Mouse (Mus musculus): ENCODE measurements around the gene Tnfrsf1b. TPM values are rescaled to one million over a fixed set of nuclear protein-coding genes. Genes with fewer than 3 reads are reported as not detected.

Gene Tnfrsf1b
- polyA plus RNA-seq, 1 experiment: 8.4 TPM

GRCm38 (mm10) chr4:145271634-145272033, 25.0 kb upstream of the Tnfrsf1b start:
- Histone ChIP-seq H3K36me3 (ENCODE audit: control insufficient read depth, insufficient read depth, low read length) (no peaks in the 10 kb centered on the region), H3K27ac (ENCODE audit: insufficient read depth, low read depth, low read length) (no peak overlapping the region), H3K4me3 (ENCODE audit: insufficient read depth, low read depth, low read length) (no peak overlapping the region), H3K27me3 (replicated peaks; ENCODE audit: control insufficient read depth, insufficient read depth, low read length) (no peaks in the 10 kb centered on the region), H3K4me1 (ENCODE audit: control insufficient read depth, insufficient read depth, low read length) (no peaks in the 10 kb centered on the region)
- WGBS: 96% methylated on average over 4 of the region's 4 CpGs
- no peak for DNase-seq
- TF ChIP-seq POLR2A (IDR thresholded peaks at IDR 0.05; ENCODE audit: low read depth, low read length): no peak
- no peak for TF ChIP-seq CTCF (conservative IDR thresholded peaks at IDR 0.05; ENCODE audit: insufficient read depth, insufficient read length, low read depth, low read length)

GRCm38 (mm10) chr4:145270136-145270535, 23.5 kb upstream of the Tnfrsf1b start:
- Histone ChIP-seq H3K36me3 (ENCODE audit: control insufficient read depth, insufficient read depth, low read length) (no peaks in the 10 kb centered on the region), H3K4me3 (ENCODE audit: insufficient read depth, low read depth, low read length) (no peak overlapping the region), H3K27ac (ENCODE audit: insufficient read depth, low read depth, low read length) (no peak overlapping the region), H3K4me1 (ENCODE audit: control insufficient read depth, insufficient read depth, low read length) (no peaks in the 10 kb centered on the region), H3K27me3 (replicated peaks; ENCODE audit: control insufficient read depth, insufficient read depth, low read length) (no peaks in the 10 kb centered on the region)
- no peak for TF ChIP-seq POLR2A (IDR thresholded peaks at IDR 0.05; ENCODE audit: low read depth, low read length)
- TF ChIP-seq CTCF (conservative IDR thresholded peaks at IDR 0.05; ENCODE audit: insufficient read depth, insufficient read length, low read depth, low read length): no peak
- 89% methylated on average over 5 of the region's 5 CpGs for WGBS
- no peak for DNase-seq

- Histone ChIP-seq H3K27me3 (replicated peaks; ENCODE audit: control insufficient read depth, insufficient read depth, low read length) (no peaks in the 10 kb centered on the region), H3K27ac (ENCODE audit: insufficient read depth, low read depth, low read length) (no peak overlapping the region), H3K4me1 (ENCODE audit: control insufficient read depth, insufficient read depth, low read length) (no peaks in the 10 kb centered on the region), H3K4me3 (ENCODE audit: insufficient read depth, low read depth, low read length) (no peak overlapping the region), H3K36me3 (ENCODE audit: control insufficient read depth, insufficient read depth, low read length) (no peaks in the 10 kb centered on the region)
- TF ChIP-seq POLR2A (IDR thresholded peaks at IDR 0.05; ENCODE audit: low read depth, low read length) (no peak), CTCF (conservative IDR thresholded peaks at IDR 0.05; ENCODE audit: insufficient read depth, insufficient read length, low read depth, low read length) (no peak)
- 53% methylated on average over 4 of the region's 4 CpGs for WGBS
- no peak for DNase-seq
Observed at GRCm38 (mm10) chr4:145267631-145268110, 21.0 kb upstream of the Tnfrsf1b start.

- DNase-seq: no peak
- 73% methylated on average over 4 of the region's 4 CpGs for WGBS
- Histone ChIP-seq H3K36me3 (ENCODE audit: control insufficient read depth, insufficient read depth, low read length) (no peaks in the 10 kb centered on the region), H3K4me3 (ENCODE audit: insufficient read depth, low read depth, low read length) (no peak overlapping the region), H3K27ac (ENCODE audit: insufficient read depth, low read depth, low read length) (no peak overlapping the region), H3K27me3 (replicated peaks; ENCODE audit: control insufficient read depth, insufficient read depth, low read length) (no peaks in the 10 kb centered on the region), H3K4me1 (ENCODE audit: control insufficient read depth, insufficient read depth, low read length) (no peaks in the 10 kb centered on the region)
- TF ChIP-seq CTCF (conservative IDR thresholded peaks at IDR 0.05; ENCODE audit: insufficient read depth, insufficient read length, low read depth, low read length): no peak
- TF ChIP-seq POLR2A (IDR thresholded peaks at IDR 0.05; ENCODE audit: low read depth, low read length): no peak
Observed at GRCm38 (mm10) chr4:145266505-145266904, 19.8 kb upstream of the Tnfrsf1b start.

GRCm38 (mm10) chr4:145264761-145265160, 18.1 kb upstream of the Tnfrsf1b start:
- no peak overlapping the region for H3K27ac ChIP-seq (ENCODE audit: insufficient read depth, low read depth, low read length)
- 13% methylated on average over 2 of the region's 2 CpGs for WGBS

GRCm38 (mm10) chr4:145263583-145263982, 16.9 kb upstream of the Tnfrsf1b start:
- TF ChIP-seq CTCF (conservative IDR thresholded peaks at IDR 0.05; ENCODE audit: insufficient read depth, insufficient read length, low read depth, low read length) (no peak), POLR2A (IDR thresholded peaks at IDR 0.05; ENCODE audit: low read depth, low read length) (no peak)
- Histone ChIP-seq H3K36me3 (ENCODE audit: control insufficient read depth, insufficient read depth, low read length) (no peaks in the 10 kb centered on the region), H3K4me3 (ENCODE audit: insufficient read depth, low read depth, low read length) (no peak overlapping the region), H3K27me3 (replicated peaks; ENCODE audit: control insufficient read depth, insufficient read depth, low read length) (no peaks in the 10 kb centered on the region), H3K4me1 (ENCODE audit: control insufficient read depth, insufficient read depth, low read length) (no peaks in the 10 kb centered on the region), H3K27ac (ENCODE audit: insufficient read depth, low read depth, low read length) (no peak overlapping the region)
- 100% methylated on average over 1 of the region's 1 CpGs for WGBS
- DNase-seq: no peak

More at GRCm38 (mm10) chr4:145264761-145265160, 18.1 kb upstream of the Tnfrsf1b start:
- no peak for DNase-seq
- no peak for TF ChIP-seq POLR2A (IDR thresholded peaks at IDR 0.05; ENCODE audit: low read depth, low read length)
- no peak for TF ChIP-seq CTCF (conservative IDR thresholded peaks at IDR 0.05; ENCODE audit: insufficient read depth, insufficient read length, low read depth, low read length)
- no peaks in the 10 kb centered on the region for H3K27me3 ChIP-seq (replicated peaks; ENCODE audit: control insufficient read depth, insufficient read depth, low read length)
- H3K4me1 ChIP-seq (ENCODE audit: control insufficient read depth, insufficient read depth, low read length): no peaks in the 10 kb centered on the region
- no peaks in the 10 kb centered on the region for H3K36me3 ChIP-seq (ENCODE audit: control insufficient read depth, insufficient read depth, low read length)
- H3K4me3 ChIP-seq (ENCODE audit: insufficient read depth, low read depth, low read length): no peak overlapping the region

GRCm38 (mm10) chr4:145260802-145261201, 14.1 kb upstream of the Tnfrsf1b start:
- no peak overlapping the region for H3K4me3 ChIP-seq (ENCODE audit: insufficient read depth, low read depth, low read length)
- no peaks in the 10 kb centered on the region for H3K4me1 ChIP-seq (ENCODE audit: control insufficient read depth, insufficient read depth, low read length)
- TF ChIP-seq CTCF (conservative IDR thresholded peaks at IDR 0.05; ENCODE audit: insufficient read depth, insufficient read length, low read depth, low read length) (no peak), POLR2A (IDR thresholded peaks at IDR 0.05; ENCODE audit: low read depth, low read length) (no peak)
- no peaks in the 10 kb centered on the region for H3K27me3 ChIP-seq (replicated peaks; ENCODE audit: control insufficient read depth, insufficient read depth, low read length)
- no peak overlapping the region for H3K27ac ChIP-seq (ENCODE audit: insufficient read depth, low read depth, low read length)
- WGBS: 64% methylated on average over 5 of the region's 5 CpGs
- no peaks in the 10 kb centered on the region for H3K36me3 ChIP-seq (ENCODE audit: control insufficient read depth, insufficient read depth, low read length)
- DNase-seq: no peak

Measured in kidney, adult 2 months (tissue).